Mouse (Mus musculus) MEL (cell line): ENCODE measurements at regions not wholly inside any gene's neighbourhood (a gene's known extent, or its start where the extent isn't known, plus 50 kb on each side); places are given as distances from the start of the nearest gene placed in this dataset.

Experiments
- BHLHE40 ChIP-seq: IDR thresholded peaks from 2 replicates; pipeline ENCODE4 v1.6.1; 2012; ENCODE audit warnings: low read depth, mild to moderate bottlenecking, inconsistent platforms, low read length, improper control_type of control experiment, borderline replicate concordance
- CHD2 ChIP-seq: IDR thresholded peaks from 2 replicates; pipeline ENCODE4 v1.6.1; 2011; ENCODE audit warnings: low read length, improper control_type of control experiment
- CTCF ChIP-seq, 3 experiments: IDR thresholded peaks in 2 of 3; conservative IDR thresholded peaks in 1 of 3; 2 replicates each; pipeline ENCODE4 v1.5.1; 2011 to 2012; ENCODE audit warnings: low read length in 3 of 3, low read depth in 2 of 3, mild to moderate bottlenecking in 2 of 3, improper control_type of control experiment in 1 of 3, inconsistent platforms in 1 of 3, mixed read lengths in 1 of 3, moderate library complexity in 1 of 3; ENCODE audit not compliant: control insufficient read depth in 1 of 3, insufficient read depth in 1 of 3, poor library complexity in 1 of 3, severe bottlenecking in 1 of 3
- EP300 ChIP-seq, 2 experiments: IDR thresholded peaks; 2 replicates each; pipeline ENCODE4 v1.6.1; 2011; ENCODE audit warnings: improper control_type of control experiment in 2 of 2, low read length in 2 of 2, low read depth in 1 of 2, mild to moderate bottlenecking in 1 of 2
- HCFC1 ChIP-seq: IDR thresholded peaks from 2 replicates; pipeline ENCODE4 v1.6.1; 2012; ENCODE audit warnings: low read depth, mild to moderate bottlenecking, inconsistent platforms, low read length, improper control_type of control experiment, moderate library complexity
- MAZ ChIP-seq: IDR thresholded peaks from 2 replicates; pipeline ENCODE4 v1.6.1; 2012; ENCODE audit warnings: low read depth, mild to moderate bottlenecking, inconsistent platforms, low read length, improper control_type of control experiment
- NRF1 ChIP-seq: IDR thresholded peaks from 2 replicates; pipeline ENCODE4 v1.6.1; 2014; ENCODE audit warnings: low read depth, mild to moderate bottlenecking, inconsistent platforms, low read length, improper control_type of control experiment, moderate library complexity; ENCODE audit not compliant: poor library complexity, insufficient read depth, severe bottlenecking
- POLR2AphosphoS2 ChIP-seq: IDR thresholded peaks from 2 replicates; pipeline ENCODE4 v1.6.1; 2011; ENCODE audit warnings: low read length, improper control_type of control experiment
- TBP ChIP-seq: IDR thresholded peaks from 2 replicates; pipeline ENCODE4 v1.8.0; 2011; ENCODE audit warnings: low read depth, low read length, improper control_type of control experiment
- USF2 ChIP-seq, 2 experiments: IDR thresholded peaks; 2 replicates each; pipeline ENCODE4 v1.6.1; 2011 to 2012; ENCODE audit warnings: improper control_type of control experiment in 2 of 2, low read length in 2 of 2, borderline replicate concordance in 1 of 2, inconsistent platforms in 1 of 2, low read depth in 1 of 2, mild to moderate bottlenecking in 1 of 2; ENCODE audit not compliant: insufficient read depth in 1 of 2
- ZC3H11A ChIP-seq: IDR thresholded peaks from 2 replicates; pipeline ENCODE4 v1.6.1; 2012; ENCODE audit warnings: low read depth, mild to moderate bottlenecking, inconsistent platforms, low read length, improper control_type of control experiment

DNA sequence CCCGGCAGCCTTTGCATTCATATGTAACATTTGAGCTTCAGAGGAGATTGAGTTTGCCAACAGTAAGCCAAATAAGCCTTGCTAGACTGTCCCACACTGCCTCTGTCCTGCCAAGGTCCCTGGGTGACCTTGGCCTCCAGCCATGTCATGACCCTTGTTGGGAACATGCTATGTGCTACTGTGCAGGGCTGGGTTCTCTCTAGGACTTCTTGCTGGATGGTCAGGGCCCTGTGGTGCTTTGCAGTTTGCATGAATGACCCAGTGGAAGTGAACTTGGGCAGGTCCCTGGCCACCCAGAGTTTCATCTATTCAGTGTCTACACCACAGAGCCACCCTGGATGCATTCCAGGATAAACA is 92.0 kb upstream of the Twist2 start:
- TF ChIP-seq ZC3H11A (no peak), BHLHE40 (no peak), EP300 (IDR thresholded peaks at IDR 0.05; ENCODE audit: low read depth in 1 of 2, low read length in 2 of 2) (no peak), USF2 (IDR thresholded peaks at IDR 0.05; ENCODE audit: borderline replicate concordance in 1 of 2, insufficient read depth in 1 of 2, low read depth in 1 of 2, low read length in 2 of 2) (no peak), HCFC1 (no peak), CTCF (IDR thresholded peaks at IDR 0.05 in 2 of 3, conservative IDR thresholded peaks at IDR 0.05 in 1 of 3; ENCODE audit: control insufficient read depth in 1 of 3, insufficient read depth in 1 of 3, low read depth in 2 of 3, low read length in 3 of 3, poor library complexity in 1 of 3, severe bottlenecking in 1 of 3) (no peak), POLR2AphosphoS2 (no peak), NRF1 (no peak), MAZ (no peak), TBP (no peak), CHD2 (no peak)
